Mouse (Mus musculus): ENCODE results near the gene Cdh15. TPM values are rescaled to one million over a fixed set of nuclear protein-coding genes. Genes with fewer than 3 reads are reported as not detected.
A peak's percentile ranks its signal among the peaks of the same experiment; 100 is the strongest.

Gene Cdh15
- polyA plus RNA-seq, 1 experiment from 2014 or later: 0.36 TPM

GRCm38 (mm10) chr8:122905346-122905745 is 57.6 kb downstream of the Cdh15 start:
- no peaks in the 10 kb centered on the region for H3K27me3 ChIP-seq (replicated peaks)
- WGBS: 91% methylated on average over 4 of the region's 4 CpGs
- H3K9me3 ChIP-seq (replicated peaks): no peaks in the 10 kb centered on the region
- ATAC-seq (ENCODE audit: insufficient number of reproducible peaks, low FRiP score): no peak
- no peak overlapping the region for H3K4me3 ChIP-seq
- peaks cover 16% of the 10 kb centered on the region for H3K36me3 ChIP-seq
- no peak overlapping the region for H3K4me2 ChIP-seq
- H3K9ac ChIP-seq: no peak overlapping the region
- no peak overlapping the region for H3K27ac ChIP-seq (ENCODE audit: poor library complexity, severe bottlenecking)
- peaks cover 31% of the 10 kb centered on the region for H3K4me1 ChIP-seq (replicated peaks)

GRCm38 (mm10) chr8:122906463-122907021 is 58.8 kb downstream of the Cdh15 start:
- H3K9me3 ChIP-seq (replicated peaks): no peaks in the 10 kb centered on the region
- H3K27ac ChIP-seq (ENCODE audit: poor library complexity, severe bottlenecking): 0 out of 2 replicates have a peak overlapping the region, but pooled peaks have one; percentile 10
- no peak overlapping the region for H3K9ac ChIP-seq
- H3K36me3 ChIP-seq: peaks cover 16% of the 10 kb centered on the region
- 31% methylated on average over 6 of the region's 6 CpGs for WGBS
- no peak overlapping the region for H3K4me3 ChIP-seq
- peak overlapping the region; percentile 40; the same call in 1 of the 2 replicates for H3K4me2 ChIP-seq
- peaks cover 31% of the 10 kb centered on the region for H3K4me1 ChIP-seq (replicated peaks)
- no peaks in the 10 kb centered on the region for H3K27me3 ChIP-seq (replicated peaks)
- ATAC-seq (ENCODE audit: insufficient number of reproducible peaks, low FRiP score): peak; percentile 74

DNA sequence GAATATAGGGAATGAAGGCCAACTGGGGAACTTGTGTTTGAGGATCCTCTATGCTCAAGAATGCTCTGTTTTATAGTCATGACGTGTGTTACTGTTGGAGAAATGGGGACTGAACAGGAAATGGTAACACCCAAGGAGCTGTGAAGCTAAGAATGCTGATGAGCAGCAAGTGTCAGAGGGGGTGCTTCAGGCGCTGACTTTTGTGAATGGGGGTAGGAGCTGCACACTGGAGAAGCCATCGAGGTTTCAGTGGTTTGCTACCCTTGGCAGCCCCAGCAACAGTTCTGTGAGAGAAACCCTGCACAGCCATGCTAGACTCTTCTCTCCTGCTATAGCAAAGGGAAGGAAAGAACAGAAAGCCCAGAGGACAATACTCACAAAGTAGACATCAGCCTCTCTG is 64.4 kb downstream of the Cdh15 start:
- H3K27me3 ChIP-seq (replicated peaks): no peaks in the 10 kb centered on the region
- H3K4me2 ChIP-seq: no peak overlapping the region
- 73% methylated on average over 3 of the region's 3 CpGs for WGBS
- H3K27ac ChIP-seq (ENCODE audit: poor library complexity, severe bottlenecking): no peak overlapping the region
- no peak overlapping the region for H3K9ac ChIP-seq
- no peak overlapping the region for H3K4me3 ChIP-seq
- H3K9me3 ChIP-seq (replicated peaks): no peaks in the 10 kb centered on the region
- ATAC-seq (ENCODE audit: insufficient number of reproducible peaks, low FRiP score): no peak
- H3K4me1 ChIP-seq (replicated peaks): peaks cover 33% of the 10 kb centered on the region
- peaks cover 32% of the 10 kb centered on the region for H3K36me3 ChIP-seq

GRCm38 (mm10) chr8:122912871-122913270 is 65.1 kb downstream of the Cdh15 start:
- Histone ChIP-seq H3K36me3 (peaks cover 24% of the 10 kb centered on the region), H3K4me1 (replicated peaks) (peaks cover 40% of the 10 kb centered on the region), H3K27ac (ENCODE audit: poor library complexity, severe bottlenecking) (no peak overlapping the region), H3K9ac (no peak overlapping the region), H3K27me3 (replicated peaks) (no peaks in the 10 kb centered on the region), H3K4me2 (no peak overlapping the region), H3K9me3 (replicated peaks) (no peaks in the 10 kb centered on the region), H3K4me3 (no peak overlapping the region)
- no peak for ATAC-seq (ENCODE audit: insufficient number of reproducible peaks, low FRiP score)
- WGBS: 85% methylated on average over 4 of the region's 4 CpGs

GRCm38 (mm10) chr8:122916766-122917165 is 69.0 kb downstream of the Cdh15 start:
- Histone ChIP-seq H3K27me3 (replicated peaks) (no peaks in the 10 kb centered on the region), H3K9me3 (replicated peaks) (no peaks in the 10 kb centered on the region), H3K4me2 (0 out of 2 replicates have a peak overlapping the region, but pooled peaks have one; percentile 2), H3K4me3 (no peak overlapping the region), H3K36me3 (peaks cover 17% of the 10 kb centered on the region), H3K27ac (ENCODE audit: poor library complexity, severe bottlenecking) (peak overlapping the region; percentile 96), H3K9ac (no peak overlapping the region), H3K4me1 (replicated peaks) (peaks cover 75% of the 10 kb centered on the region)
- ATAC-seq (ENCODE audit: insufficient number of reproducible peaks, low FRiP score): no peak
- 54% methylated on average over 3 of the region's 3 CpGs for WGBS

Other genes starting within 250 kb of the Cdh15 start
- gene Galns, start 236.5 kb upstream of the Cdh15 start, polyA plus RNA-seq (2016; fragmentation: Nextera tagmentation; extraction: Ambion mirVana): 12.7 and 13.5 TPM in 2 replicates
- 45.1 and 45.8 TPM in 2 replicates for gene Trappc2l, start 236.3 kb upstream of the Cdh15 start, polyA plus RNA-seq (2016; fragmentation: Nextera tagmentation; extraction: Ambion mirVana)
- not detected in 2 replicates for gene Pabpn1l, start 225.2 kb upstream of the Cdh15 start, polyA plus RNA-seq (2016; fragmentation: Nextera tagmentation; extraction: Ambion mirVana)
- gene Cbfa2t3, start 148.9 kb upstream of the Cdh15 start, polyA plus RNA-seq (2016; fragmentation: Nextera tagmentation; extraction: Ambion mirVana): 6.2 TPM in 2 replicates
- gene Acsf3, start 72.5 kb upstream of the Cdh15 start, polyA plus RNA-seq (2016; fragmentation: Nextera tagmentation; extraction: Ambion mirVana): 14.4 and 17.3 TPM in 2 replicates
- gene Ankrd11, start 194.3 kb downstream of the Cdh15 start, polyA plus RNA-seq (2016; fragmentation: Nextera tagmentation; extraction: Ambion mirVana): 62.4 and 64.8 TPM in 2 replicates
- 77.3 and 79.9 TPM in 2 replicates for gene Spg7, start 215.0 kb downstream of the Cdh15 start, polyA plus RNA-seq (2016; fragmentation: Nextera tagmentation; extraction: Ambion mirVana)

All from heart, embryonic 12.5 days (tissue).